Mouse (Mus musculus) inflammation-experienced regulatory T-cells, adult 6 months (primary cell): Measurements from ENCODE around the gene 1700013G24Rik. TPM values are rescaled to one million over a fixed set of nuclear protein-coding genes. Genes with fewer than 3 reads are reported as not detected.
"Not testable (repeated sequence)": the region's sequence is repeated elsewhere in the genome, so short reads cannot be mapped to it uniquely, and the experiment has no call there.

Experiments
- ATAC-seq: one replicate; pipeline ENCODE4 v1.8.0; 2017
- polyA plus RNA-seq, 3 experiments: library from polyadenylated mRNA; unstranded; fragments of 100-300 nt; shearing (Covaris generic); gene quantifications; one replicate each; pipeline ENCODE4 v1.2.1; 2017

The 1700013G24Rik gene
- polyA plus RNA-seq, result not detected

DNA sequence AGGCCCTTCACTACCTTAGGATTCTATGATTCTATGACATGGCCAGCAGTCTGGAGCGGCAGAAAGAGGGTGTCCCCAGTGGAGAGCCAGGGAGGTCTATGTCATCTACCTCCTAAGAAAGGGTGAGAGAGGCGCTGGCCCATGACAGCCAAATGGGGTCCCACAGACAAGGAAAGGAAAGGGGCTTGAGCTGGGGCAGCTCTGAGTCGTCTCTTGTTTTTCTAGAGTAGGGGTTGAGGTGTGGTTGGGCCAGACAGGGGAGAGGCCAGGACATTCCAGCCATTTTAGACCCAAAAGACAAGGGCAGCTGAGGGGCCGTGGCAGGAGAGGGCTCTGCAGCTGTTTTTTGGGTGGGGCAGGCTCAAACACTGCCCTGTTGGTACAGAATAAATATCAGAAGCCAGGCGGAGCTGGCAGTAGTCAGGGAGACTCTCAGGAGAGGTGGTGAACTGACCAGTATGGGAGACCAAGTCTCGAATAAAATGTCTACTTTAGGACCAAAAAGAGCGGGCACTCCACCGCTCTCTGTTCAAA lies at the start of gene 1700013G24Rik:
1700013G24Rik (plus strand) TSS at position 51 of the 534 bp plus-strand sequence.
- no peak for ATAC-seq

DNA sequence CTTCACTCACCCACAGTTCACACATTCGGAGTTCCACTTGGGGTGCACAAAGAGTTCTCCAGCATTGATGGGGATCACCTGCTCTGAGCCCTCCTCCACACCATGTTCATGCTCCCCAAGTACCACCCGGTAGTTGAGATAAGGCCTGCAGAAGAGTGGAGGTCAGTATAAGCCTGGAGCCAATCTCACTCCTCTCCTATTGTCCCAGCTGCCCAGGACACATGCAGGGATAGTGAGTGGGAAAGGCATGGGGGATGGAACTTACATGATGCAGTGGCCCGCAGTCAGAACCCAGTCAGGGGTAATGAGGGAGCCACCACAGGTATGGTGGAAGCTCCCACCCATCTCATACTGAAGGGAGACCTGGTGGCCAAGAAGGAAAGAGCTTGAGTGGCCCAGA lies 47.5 kb upstream of the 1700013G24Rik start:
- no peak for ATAC-seq

DNA sequence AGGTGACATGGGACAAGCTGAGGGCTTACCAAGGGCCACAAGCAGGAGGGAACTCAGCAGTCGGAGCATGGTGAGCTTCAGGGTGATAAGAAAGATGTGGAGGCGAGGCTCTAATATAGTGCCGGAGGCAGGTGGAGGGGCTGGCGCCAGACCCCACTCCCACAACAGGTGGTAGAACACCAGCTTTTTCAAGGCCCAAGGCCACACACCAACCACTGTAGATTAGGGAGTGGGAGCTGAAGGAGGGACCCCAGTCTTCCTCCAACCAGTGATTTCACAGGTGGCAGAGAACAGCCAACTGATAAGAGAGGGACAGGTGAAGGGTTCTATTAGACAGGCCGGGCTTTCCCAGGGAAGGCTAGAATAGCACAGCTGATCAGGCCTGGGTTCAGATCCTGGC lies 43.4 kb upstream of the 1700013G24Rik start, which contains the start of gene Cela3a:
Cela3a (minus strand) TSS at position 101 of the 400 bp plus-strand sequence.
- ATAC-seq, result no peak

DNA sequence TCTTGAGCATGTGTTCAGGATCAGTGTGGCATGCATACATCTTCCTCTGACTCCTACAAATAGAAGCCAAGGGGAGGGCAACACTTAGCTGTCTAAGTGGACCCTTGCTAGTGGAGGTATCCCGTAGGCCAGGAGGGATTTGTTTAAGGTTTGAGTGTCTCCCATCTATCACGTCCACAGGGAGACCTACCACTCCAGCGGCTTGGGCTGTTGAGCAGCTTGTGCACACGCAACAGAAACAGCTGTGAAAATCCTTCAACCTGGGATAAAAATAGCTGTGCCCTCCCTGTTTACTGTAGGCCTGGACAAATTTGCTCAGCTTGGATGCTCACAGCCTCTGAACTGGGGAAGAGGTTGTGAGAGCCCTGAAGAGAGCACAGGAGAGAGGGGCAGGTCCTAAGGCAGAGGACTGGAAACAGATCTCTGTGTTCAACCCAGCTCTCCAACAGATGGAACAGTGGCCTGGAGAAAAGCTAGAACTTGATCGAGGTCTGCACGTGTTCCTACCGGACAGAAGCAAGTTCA lies 40.8 kb upstream of the 1700013G24Rik start:
- ATAC-seq, result not testable (repeated sequence)

DNA sequence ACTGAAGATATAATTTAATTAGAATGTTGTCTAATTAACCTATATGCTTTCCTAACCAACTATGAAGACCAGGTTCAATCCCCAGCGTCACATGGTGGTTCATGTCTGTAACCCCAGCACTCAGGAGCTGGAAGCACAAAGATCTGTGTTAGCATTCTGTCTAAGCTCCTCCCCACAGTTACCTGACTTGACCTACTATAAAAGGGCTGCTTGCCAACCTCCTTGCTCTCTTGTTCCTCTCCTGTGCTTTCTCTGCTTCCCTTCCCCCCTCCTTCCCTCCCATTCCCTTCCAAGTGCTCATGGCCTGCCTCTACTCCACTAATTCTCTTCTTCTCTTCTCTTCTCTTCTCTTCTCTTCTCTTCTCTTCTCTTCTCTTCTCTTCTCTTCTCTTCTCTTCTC lies 38.1 kb upstream of the 1700013G24Rik start:
- no peak for ATAC-seq

DNA sequence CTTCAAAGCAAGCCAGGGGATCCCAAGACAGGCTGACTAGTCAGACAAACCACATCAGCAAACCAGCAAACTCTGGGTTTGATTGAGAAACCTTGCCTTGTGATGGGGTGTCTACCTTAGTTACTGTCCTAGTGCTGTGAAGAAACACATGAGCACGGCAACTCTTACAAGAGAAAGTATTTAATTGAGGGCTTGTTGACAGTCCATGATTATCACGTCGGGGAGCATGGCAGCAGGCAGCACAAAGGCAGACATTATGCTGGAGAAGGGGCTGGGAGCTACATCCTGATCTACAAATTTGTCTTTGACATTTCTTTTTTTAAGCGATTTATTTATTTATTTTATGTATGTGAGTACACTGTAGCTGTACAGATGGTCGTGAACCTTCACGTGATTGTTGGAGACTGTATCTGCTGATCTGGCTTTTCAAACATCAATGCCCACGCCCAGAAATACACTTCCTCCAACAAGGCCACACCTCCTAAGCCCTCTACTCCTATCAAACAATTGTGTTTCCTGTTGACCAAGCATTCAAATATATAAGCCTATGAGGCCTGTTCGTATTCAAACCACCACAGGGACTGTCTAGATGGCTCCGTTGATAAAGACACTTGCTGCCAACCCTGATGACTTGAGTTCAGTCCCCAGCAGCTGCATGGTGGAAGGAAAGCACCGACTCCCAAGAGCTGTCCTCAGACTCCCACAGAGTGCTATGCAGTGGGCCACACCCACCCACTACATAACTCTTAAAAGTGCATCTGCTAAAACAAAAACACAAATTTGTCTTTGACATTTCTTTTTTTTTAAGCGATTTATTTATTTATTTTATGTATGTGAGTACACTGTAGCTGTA lies 35.1 kb upstream of the 1700013G24Rik start:
- no peak for ATAC-seq

DNA sequence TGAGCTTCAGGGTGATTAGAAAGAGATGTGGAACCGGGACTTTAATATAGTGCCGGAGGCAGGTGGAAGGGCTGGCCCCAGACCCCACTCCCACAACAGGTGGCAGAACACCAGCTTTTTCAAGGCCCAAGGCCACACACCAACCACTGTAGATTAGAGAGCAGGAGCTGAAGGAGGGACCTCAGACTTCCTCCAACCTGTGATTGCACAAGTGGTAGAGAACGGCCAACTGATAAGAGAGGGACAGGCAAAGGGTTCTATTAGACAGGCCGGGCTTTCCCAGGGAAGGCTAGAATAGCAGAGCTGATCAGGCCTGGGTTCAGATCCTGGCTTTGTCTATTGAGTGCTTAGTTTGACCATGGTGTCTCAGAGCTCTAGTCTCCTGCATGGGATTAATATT lies 22.6 kb upstream of the 1700013G24Rik start, which contains the start of gene Cela3b:
Cela3b (minus strand) TSS at position 39 of the 400 bp plus-strand sequence.
- no peak for ATAC-seq

DNA sequence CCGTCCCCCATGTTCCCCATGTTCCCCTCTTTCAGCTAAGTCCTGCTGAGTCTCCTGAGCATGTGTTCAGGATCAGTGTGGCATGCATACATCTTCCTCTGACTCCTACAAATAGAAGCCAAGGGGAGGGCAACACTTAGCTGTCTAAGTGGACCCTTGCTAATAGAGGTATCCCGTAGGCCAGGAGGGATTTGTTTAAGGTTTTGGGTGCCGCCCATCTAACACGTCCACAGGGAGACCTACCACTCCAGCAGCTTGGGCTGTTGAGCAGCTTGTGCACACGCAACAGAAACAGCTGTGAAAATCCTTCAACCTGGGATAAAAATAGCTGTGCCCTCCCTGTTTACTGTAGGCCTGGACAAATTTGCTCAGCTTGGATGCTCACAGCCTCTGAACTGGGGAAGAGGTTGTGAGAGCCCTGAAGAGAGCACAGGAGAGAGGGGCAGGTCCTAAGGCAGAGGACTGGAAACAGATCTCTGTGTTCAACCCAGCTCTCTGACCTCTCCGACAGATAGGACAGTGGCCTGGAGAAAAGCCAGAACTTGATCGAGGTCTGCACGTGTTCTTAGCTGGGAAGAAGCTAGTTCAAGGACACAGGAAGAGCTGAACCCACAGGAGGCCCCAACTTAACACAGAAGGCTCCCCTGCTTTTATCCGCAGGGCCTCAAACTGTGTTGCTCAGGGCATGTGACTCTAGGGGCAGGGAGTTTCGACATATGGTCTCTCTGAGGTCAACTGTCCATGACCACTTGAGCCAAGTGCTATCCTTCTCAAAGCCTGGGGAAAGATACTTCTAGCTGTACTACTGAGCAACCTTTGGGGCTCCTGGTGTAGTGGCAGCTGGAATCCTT lies 20.2 kb upstream of the 1700013G24Rik start:
- not testable (repeated sequence) for ATAC-seq

DNA sequence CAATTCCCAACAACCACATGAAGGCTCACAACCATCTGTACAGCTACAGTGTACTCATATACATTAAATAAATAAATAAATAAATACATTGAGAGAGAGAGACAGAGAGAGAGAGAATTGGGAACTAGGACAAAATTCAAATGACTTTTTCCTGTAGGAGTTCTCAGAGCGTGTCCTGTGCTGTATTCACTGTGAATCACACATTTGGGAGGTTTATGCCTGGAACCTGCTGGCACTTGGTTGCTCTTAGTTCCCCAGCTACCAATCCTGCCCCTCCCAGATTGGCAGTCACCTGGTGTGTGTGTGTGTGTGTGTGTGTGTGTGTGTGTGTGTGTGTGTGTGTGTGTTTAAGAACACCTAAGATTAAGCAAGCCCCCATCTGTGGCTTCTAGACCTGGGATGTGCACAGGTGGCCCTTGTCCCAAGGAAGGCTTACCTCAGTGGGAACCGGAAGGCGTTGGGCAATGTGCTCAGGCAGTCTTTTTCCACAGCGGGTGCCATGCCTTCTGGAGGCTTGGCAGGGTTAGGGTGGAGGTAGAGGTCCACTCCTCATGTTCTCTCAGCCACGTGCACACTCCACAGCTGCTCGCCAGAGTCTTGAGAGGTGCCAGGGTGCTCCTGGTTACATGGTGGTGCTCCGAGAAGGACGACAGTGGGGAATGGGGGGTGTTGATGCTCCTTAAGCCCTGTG lies 16.0 kb upstream of the 1700013G24Rik start:
- ATAC-seq, result no peak

DNA sequence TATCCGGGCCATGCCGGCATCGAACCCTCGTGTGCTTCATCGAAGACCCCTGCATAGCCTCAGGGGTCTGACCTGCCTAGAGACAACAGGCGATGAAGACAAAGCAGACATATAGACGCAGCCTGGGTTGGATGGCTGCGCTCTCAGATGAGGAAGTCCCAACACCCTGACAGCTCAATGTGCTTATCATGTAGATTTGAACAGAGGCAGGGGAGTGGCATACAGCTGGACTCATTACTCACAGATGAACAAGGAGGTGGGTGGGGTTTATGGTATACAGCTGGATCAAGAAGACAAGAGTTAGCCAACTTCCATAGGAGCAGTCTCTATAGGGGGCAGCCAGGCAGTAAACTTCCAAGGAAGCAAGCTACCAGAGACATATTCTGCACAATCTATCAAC lies 14.2 kb upstream of the 1700013G24Rik start:
- no peak for ATAC-seq

DNA sequence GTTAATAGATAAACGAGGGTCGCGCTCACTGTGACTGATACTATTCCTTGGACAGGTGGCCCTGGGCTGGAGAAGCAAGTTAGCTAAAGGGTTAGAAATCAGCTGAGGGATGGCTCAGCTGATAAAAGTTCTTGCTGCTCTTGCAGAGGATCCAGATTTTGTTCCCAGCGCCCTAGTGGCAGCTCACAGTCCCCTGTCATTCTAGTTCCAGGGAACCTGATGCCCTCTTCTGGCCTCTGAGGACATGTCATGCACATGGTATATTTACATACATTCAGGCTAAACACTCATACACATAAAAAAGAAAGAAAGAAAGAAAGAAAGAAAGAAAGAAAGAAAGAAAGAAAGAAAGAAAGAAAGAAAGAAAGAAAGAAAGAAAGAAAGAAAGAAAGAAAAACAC lies 11.8 kb upstream of the 1700013G24Rik start:
- ATAC-seq, result no peak

DNA sequence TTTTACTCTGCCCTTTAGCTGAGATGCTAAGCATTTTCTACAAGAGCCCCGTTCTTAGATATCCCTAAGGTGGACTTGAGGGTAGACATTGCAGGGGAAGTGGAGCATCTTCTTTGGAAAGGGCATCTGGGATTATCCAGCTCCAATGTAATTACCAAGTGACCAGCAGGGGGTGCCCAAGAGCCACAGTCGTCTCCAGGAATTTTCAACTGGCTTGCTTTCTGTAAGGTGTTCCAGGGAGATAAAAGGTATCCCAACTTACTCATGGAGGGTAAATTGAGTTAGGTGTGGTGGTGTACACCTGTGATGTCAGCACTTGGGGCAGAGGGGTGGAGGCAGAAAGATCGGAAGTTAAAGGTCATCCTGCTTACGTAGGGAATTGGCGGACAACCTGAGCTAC lies 9.5 kb upstream of the 1700013G24Rik start:
- ATAC-seq, result no peak

DNA sequence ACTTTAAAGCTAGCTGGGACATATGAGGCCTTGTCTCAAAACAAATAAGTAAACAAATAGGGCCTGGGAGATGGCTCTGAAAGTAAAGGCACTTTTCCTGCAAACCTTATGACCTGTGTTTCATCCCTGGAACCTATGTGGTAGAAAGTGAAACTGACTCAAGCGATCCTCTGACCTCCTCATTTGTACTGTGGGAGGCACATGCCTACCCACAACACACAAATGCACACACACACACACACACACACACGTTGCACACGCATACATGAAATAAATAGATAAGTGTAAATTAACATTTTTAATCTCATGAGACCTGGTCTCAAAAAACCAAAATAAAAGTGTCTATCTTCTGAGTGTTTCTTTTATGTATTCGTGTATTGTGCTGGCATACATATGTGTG lies 7.2 kb upstream of the 1700013G24Rik start:
- ATAC-seq, result no peak

DNA sequence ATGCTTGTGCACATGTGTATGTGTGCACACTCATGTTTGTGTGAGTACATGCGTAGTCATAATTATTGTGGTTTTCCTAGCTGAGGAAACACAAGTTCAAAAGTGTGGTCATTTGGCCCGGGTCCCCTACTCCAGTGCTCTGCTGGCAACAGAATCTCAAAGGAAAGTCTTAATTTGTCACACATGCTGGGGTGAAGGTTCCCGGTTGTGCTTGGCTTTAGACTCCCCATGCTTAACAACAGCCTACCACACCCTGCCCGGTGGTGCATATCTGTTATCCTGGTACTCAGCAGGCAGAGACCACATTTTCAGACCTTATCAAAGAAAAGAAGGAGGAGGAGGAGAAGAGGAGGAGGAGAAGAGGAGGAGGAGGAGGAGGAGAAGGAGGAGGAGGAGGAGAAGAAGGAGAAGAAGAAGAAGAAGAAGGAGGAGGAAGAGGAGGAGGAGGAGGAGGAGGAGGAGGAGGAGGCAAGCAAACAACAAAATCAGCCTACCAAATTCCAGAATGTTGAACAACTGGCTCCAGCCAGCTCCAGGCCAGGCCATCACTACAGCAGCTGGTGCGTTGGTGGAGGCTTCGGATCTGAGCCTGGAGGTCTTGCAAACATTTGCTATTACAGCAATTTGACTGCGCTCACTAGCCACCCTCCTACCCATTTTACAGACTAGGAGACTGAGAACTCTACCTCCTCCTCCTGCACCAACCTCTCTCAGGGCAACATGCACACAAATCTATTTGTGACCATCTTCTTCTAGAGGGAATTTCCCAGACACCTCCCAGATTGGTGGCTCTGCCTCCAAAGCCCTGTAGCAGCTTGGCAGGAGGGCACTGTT lies 5.5 kb upstream of the 1700013G24Rik start:
- ATAC-seq, result no peak

DNA sequence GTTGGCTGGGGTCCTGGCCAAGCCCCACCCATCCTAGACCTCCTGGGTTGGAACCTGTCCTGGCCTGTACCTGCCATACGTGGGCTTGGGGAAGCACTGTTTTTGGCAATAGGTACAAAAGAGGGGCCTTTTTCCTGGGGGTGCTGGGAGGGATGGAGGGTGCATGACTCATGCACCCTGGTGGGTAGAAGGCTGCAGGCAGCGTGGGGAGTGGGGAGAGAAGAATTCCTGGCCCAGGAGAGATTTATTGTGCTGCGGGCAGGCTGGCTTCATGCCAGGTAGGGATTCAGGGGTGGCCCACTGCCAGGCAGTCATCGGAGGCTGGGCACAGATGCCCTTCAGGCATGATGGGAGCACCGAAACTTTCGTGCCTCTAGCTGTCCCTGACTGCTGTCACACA lies 4.9 kb upstream of the 1700013G24Rik start:
- no peak for ATAC-seq

DNA sequence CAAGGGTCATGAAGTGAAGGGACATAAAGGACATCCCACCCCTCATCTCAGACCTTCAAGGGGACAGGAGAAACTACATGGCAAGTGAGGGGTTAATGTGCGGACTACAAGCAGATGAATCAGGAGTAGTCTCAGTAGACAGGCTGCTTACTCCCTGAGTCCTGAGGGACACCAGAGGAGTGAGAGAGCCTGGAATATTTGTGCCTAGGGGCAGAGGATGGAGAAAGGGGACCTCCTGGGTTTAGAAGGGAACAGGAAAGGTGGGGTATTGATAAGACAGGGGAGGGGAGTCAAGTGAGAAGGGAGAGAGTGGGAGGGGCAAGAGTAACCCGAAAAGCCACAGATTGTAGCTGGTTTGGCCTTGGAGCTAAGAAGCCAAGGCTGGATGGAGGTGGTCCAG lies 4.4 kb upstream of the 1700013G24Rik start:
- no peak for ATAC-seq

DNA sequence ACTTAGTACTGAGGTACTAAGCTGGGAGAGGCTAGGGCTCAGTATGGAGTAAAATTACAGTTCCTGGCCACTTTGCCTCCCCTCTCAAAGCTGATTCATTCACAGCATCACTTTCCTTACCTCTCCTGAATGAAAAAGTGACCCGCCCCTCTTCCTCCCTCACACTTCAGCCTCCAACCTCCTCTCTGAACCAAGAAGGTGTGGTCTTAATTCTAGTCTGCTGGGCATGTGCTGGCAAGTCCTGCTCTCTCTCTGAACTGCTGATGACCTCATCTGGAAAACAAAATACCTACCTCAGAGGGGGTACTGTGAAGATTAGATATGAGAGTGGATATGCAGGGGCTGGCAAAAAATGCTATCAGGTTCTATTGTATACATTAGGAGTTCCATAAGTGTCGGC lies 4.0 kb upstream of the 1700013G24Rik start:
- no peak for ATAC-seq

DNA sequence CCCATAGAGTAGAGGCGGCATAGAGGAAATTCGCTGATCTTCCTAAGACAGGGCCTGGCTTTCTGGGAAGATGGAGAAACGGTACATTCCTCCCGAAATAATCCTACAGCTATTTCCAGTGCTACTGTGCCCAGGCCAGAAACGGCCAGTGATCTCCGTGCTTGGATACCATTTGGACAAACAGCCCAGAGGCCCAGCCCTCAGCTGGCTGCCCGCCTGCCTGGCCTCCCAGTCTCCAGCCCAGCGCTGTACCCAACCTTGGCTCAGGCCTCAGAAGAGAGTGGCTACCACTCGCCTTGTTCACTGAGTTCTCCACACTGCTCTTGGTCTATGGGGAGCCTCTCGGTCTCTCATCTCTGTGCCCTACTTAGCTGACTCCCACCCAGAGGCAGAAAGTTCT lies 3.4 kb upstream of the 1700013G24Rik start:
- no peak for ATAC-seq

DNA sequence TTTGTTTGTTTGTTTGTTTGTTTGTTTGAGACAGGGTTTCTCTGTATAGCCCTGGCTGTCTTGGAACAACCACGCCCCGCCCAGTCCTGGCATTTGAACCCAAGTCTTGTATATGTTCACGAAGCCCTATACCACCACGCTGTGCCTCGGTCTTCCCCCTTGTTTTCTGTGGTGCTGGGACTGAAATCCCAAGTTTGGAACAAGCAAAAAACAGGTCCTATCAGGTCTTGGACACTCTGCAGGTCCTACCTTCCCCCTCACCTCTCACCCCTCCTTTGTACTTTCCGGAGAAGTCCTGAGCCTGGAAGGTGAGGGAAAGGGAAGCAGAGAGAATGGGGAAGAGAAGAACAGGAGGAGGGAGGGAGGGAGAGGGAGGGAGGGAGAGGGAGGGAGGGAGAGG lies 894 bp upstream of the 1700013G24Rik start:
- ATAC-seq, result no peak

DNA sequence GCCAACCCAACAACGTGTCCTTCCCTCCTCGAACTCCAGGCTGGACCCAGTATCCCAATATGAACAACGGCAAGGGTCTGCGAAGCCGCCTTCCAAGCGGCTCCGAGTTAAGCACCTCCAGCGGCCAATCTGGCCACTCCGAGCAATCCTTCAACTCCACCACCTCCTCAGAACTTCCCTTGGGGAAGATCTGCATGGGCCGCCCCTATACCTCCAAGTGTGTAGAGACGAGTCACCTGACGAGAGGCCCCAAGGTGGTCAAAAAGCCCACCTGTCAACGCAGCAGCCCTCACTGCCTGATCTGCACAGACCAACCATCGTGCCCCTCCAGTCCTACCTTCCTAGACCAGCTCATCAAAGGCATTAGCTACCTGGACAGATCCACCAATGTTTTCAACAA lies 1.5 kb downstream of the 1700013G24Rik start:
- no peak for ATAC-seq

DNA sequence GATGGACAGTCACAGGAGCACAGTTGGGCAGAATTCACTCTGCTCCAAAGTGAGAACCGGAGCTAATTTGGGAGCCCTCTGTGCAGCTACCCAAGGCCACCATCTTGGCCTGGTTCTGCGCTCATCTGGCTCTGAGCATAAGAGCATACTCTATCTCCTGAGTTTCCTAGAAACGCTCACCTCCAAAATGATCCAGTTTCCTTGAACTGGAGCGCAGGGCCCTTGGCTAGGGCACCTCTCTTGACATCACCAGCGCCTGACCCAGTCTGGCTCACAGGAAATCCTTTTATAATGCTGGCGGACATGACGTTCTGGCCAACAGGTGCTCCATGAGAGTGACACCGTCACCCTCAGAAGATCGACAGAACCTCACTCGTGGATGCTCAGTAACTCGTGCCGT lies 3.5 kb downstream of the 1700013G24Rik start:
- no peak for ATAC-seq
